Mouse (Mus musculus): ENCODE results near the gene Vmn1r88. TPM values are rescaled to one million over a fixed set of nuclear protein-coding genes. Genes with fewer than 3 reads are reported as not detected.
"Not testable (repeated sequence)": the region's sequence is repeated elsewhere in the genome, so short reads cannot be mapped to it uniquely, and the experiment has no call there.

Vmn1r88 gene
- not detected in 2 replicates for polyA plus RNA-seq (2016; fragmentation: Nextera tagmentation; extraction: Ambion mirVana)

DNA sequence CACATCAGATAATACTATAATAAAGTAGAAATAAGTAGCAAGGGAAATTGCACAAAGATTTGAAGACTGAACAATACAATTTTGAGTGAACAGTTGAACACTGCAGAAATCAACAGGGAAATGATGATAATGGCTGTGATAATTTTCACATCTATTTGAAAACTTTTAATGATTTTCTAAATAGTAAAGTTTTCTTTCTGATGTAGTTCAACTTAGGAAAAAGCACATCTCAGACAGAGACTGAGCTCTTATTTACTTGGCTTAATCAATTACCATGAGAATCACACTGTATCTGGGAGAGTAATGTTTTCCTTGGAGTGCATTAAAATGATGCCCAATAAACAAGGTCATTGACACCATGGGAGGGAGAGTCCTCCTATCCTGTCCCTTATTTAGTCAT, at the start of gene Vmn1r88:
Vmn1r88 (plus strand) TSS at position 301 of the 400 bp plus-strand sequence.
- Histone ChIP-seq H3K36me3 (no peaks in the 10 kb centered on the region), H3K27me3 (replicated peaks) (no peaks in the 10 kb centered on the region), H3K9me3 (replicated peaks) (0 out of 2 replicates have a peak, but pooled peaks cover under 1% of the 10 kb centered on the region), H3K4me1 (replicated peaks) (no peaks in the 10 kb centered on the region), H3K9ac (no peak within 1 kb of the TSS), H3K4me2 (no peak within 1 kb of the TSS), H3K27ac (ENCODE audit: poor library complexity, severe bottlenecking) (no peak within 1 kb of the TSS), H3K4me3 (no peak within 1 kb of the TSS)
- ATAC-seq (ENCODE audit: insufficient number of reproducible peaks, low FRiP score): no peak

GRCm38 (mm10) chr7:13119817-13120216, 39.6 kb upstream of the Vmn1r88 start, which contains the start of gene Vmn1r86:
Gene Vmn1r86 (minus strand): TSS chr7:13119917.
- no peaks in the 10 kb centered on the region for H3K36me3 ChIP-seq
- no peaks in the 10 kb centered on the region for H3K9me3 ChIP-seq (replicated peaks)
- no peak within 1 kb of the TSS for H3K9ac ChIP-seq
- ATAC-seq (ENCODE audit: insufficient number of reproducible peaks, low FRiP score): no peak
- H3K4me1 ChIP-seq (replicated peaks): no peaks in the 10 kb centered on the region
- no peak within 1 kb of the TSS for H3K4me3 ChIP-seq
- no peaks in the 10 kb centered on the region for H3K27me3 ChIP-seq (replicated peaks)
- no peak within 1 kb of the TSS for H3K4me2 ChIP-seq
- H3K27ac ChIP-seq (ENCODE audit: poor library complexity, severe bottlenecking): no peak within 1 kb of the TSS

- ATAC-seq (ENCODE audit: insufficient number of reproducible peaks, low FRiP score): peak; percentile 86
- not testable (repeated sequence) for H3K27ac ChIP-seq (ENCODE audit: poor library complexity, severe bottlenecking); H3K9ac ChIP-seq; H3K9me3 ChIP-seq (replicated peaks); H3K27me3 ChIP-seq (replicated peaks); H3K36me3 ChIP-seq; H3K4me1 ChIP-seq (replicated peaks)
- peak overlapping the region; percentile 63 for H3K4me2 ChIP-seq
- peak overlapping the region; percentile 32 for H3K4me3 ChIP-seq
- WGBS: under 1% methylated on average over 28 of the region's 34 CpGs
Measured at GRCm38 (mm10) chr7:13123554-13124153, 35.7 kb upstream of the Vmn1r88 start.

DNA sequence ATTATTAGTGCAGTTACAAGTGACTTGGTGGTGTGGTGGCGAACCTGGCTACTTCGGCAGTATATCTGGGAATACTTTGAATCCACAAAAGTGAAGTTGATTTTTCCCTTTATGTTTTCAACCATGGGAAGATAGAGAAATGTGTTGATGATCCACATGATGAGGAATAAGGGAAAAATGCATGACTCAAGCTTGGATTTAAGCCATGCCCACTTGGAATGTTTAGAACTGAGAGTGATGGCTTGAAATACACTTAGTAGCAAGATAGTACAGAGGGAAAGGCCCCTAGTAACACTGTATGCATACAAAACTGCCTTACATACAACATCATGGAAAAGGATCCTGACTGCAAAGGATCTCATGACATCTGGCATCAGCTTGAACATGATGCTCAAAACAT, 27.5 kb upstream of the Vmn1r88 start:
- WGBS: 76% methylated on average over 2 of the region's 2 CpGs
- Histone ChIP-seq H3K36me3 (no peaks in the 10 kb centered on the region), H3K4me1 (replicated peaks) (no peaks in the 10 kb centered on the region), H3K27ac (ENCODE audit: poor library complexity, severe bottlenecking) (no peak overlapping the region), H3K9ac (no peak overlapping the region), H3K9me3 (replicated peaks) (no peaks in the 10 kb centered on the region), H3K4me3 (no peak overlapping the region), H3K4me2 (no peak overlapping the region), H3K27me3 (replicated peaks) (no peaks in the 10 kb centered on the region)
- no peak for ATAC-seq (ENCODE audit: insufficient number of reproducible peaks, low FRiP score)

GRCm38 (mm10) chr7:13137340-13137739, 22.0 kb upstream of the Vmn1r88 start:
- Histone ChIP-seq H3K4me2 (no peak overlapping the region), H3K4me1 (replicated peaks) (no peaks in the 10 kb centered on the region), H3K9me3 (replicated peaks) (no peaks in the 10 kb centered on the region), H3K9ac (no peak overlapping the region), H3K27ac (ENCODE audit: poor library complexity, severe bottlenecking) (no peak overlapping the region), H3K4me3 (no peak overlapping the region), H3K27me3 (replicated peaks) (no peaks in the 10 kb centered on the region), H3K36me3 (no peaks in the 10 kb centered on the region)
- no peak for ATAC-seq (ENCODE audit: insufficient number of reproducible peaks, low FRiP score)

DNA sequence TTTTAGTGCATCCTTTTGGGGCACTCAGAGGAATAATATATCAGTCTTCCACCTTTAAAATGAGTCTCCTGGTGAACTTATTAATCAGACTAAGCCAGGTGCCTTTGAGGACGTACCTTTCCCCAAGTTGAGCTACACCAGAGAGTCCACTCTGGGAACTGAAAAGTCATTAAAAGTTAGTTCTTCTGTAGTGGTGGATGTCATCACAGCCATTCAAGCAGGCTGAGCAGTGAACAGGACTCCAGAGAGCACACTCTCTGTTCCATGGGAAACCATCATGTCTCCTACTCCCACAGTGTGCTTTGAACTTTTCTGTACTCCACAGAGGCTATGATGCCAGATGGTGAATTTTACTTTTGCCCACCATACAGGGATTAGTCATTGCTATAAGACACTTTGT, 19.3 kb upstream of the Vmn1r88 start, which contains the start of gene Vmn1r87:
Vmn1r87 (minus strand) TSS at position 101 of the 400 bp plus-strand sequence.
- H3K4me3 ChIP-seq: no peak within 1 kb of the TSS
- H3K9ac ChIP-seq: no peak within 1 kb of the TSS
- no peaks in the 10 kb centered on the region for H3K4me1 ChIP-seq (replicated peaks)
- no peak within 1 kb of the TSS for H3K27ac ChIP-seq (ENCODE audit: poor library complexity, severe bottlenecking)
- H3K4me2 ChIP-seq: no peak within 1 kb of the TSS
- no peak for ATAC-seq (ENCODE audit: insufficient number of reproducible peaks, low FRiP score)
- no peaks in the 10 kb centered on the region for H3K27me3 ChIP-seq (replicated peaks)
- no peaks in the 10 kb centered on the region for H3K9me3 ChIP-seq (replicated peaks)
- H3K36me3 ChIP-seq: no peaks in the 10 kb centered on the region
- WGBS: 70% methylated on average over 1 of the region's 1 CpGs

DNA sequence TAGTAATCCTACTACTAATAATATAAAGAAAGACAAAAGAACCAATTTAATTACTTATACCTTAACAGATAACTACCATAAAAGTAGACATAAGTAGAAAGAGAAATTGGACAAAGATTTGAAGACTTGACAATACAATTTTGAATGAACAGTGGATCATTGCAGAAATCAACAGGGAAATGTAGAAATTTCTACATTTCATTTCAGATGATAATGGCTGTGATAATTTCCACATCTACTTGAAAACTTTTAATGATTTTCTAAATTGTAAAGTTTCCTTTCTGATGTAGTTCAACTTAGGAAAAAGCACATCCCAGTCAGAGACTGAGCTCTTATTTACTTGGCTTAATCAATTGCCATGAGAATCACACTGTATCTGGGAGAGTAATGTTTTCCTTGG, 53.4 kb downstream of the Vmn1r88 start, which contains the start of gene Vmn1r89:
Vmn1r89 (plus strand) TSS at position 301 of the 400 bp plus-strand sequence.
- Histone ChIP-seq H3K4me3 (no peak within 1 kb of the TSS), H3K4me2 (no peak within 1 kb of the TSS), H3K4me1 (replicated peaks) (no peaks in the 10 kb centered on the region), H3K27me3 (replicated peaks) (no peaks in the 10 kb centered on the region), H3K9ac (no peak within 1 kb of the TSS), H3K36me3 (no peaks in the 10 kb centered on the region), H3K27ac (ENCODE audit: poor library complexity, severe bottlenecking) (no peak within 1 kb of the TSS), H3K9me3 (replicated peaks) (no peaks in the 10 kb centered on the region)
- ATAC-seq (ENCODE audit: insufficient number of reproducible peaks, low FRiP score): no peak

Other genes starting within 250 kb of the Vmn1r88 start
- gene Rps5, start 237.3 kb upstream of the Vmn1r88 start, polyA plus RNA-seq (2016; fragmentation: Nextera tagmentation; extraction: Ambion mirVana): 456 and 474 TPM in 2 replicates
- gene Rnf225, start 232.2 kb upstream of the Vmn1r88 start, polyA plus RNA-seq (2016; fragmentation: Nextera tagmentation; extraction: Ambion mirVana): 0.95 and 1.1 TPM in 2 replicates
- 7.8 and 8.0 TPM in 2 replicates for gene Zfp324, start 193.7 kb upstream of the Vmn1r88 start, polyA plus RNA-seq (2016; fragmentation: Nextera tagmentation; extraction: Ambion mirVana)
- gene Zfp446, start 181.7 kb upstream of the Vmn1r88 start, polyA plus RNA-seq (2016; fragmentation: Nextera tagmentation; extraction: Ambion mirVana): 6.4 and 7.2 TPM in 2 replicates
- gene Slc27a5, start 161.4 kb upstream of the Vmn1r88 start, polyA plus RNA-seq (2016; fragmentation: Nextera tagmentation; extraction: Ambion mirVana): 0.22 TPM in 1 of 2 replicates, not detected in the other
- gene Trim28, start 160.5 kb upstream of the Vmn1r88 start, polyA plus RNA-seq (2016; fragmentation: Nextera tagmentation; extraction: Ambion mirVana): 221 and 228 TPM in 2 replicates
- 16.2 and 18.7 TPM in 2 replicates for gene Zbtb45, start 149.5 kb upstream of the Vmn1r88 start, polyA plus RNA-seq (2016; fragmentation: Nextera tagmentation; extraction: Ambion mirVana)
- 127 and 131 TPM in 2 replicates for gene Chmp2a, start 124.8 kb upstream of the Vmn1r88 start, polyA plus RNA-seq (2016; fragmentation: Nextera tagmentation; extraction: Ambion mirVana)
- 160 and 170 TPM in 2 replicates for gene Ube2m, start 121.3 kb upstream of the Vmn1r88 start, polyA plus RNA-seq (2016; fragmentation: Nextera tagmentation; extraction: Ambion mirVana)
- gene Mzf1, start 104.8 kb upstream of the Vmn1r88 start, polyA plus RNA-seq (2016; fragmentation: Nextera tagmentation; extraction: Ambion mirVana): 2.0 and 2.3 TPM in 2 replicates
- gene Vmn1r85, start 64.4 kb upstream of the Vmn1r88 start, polyA plus RNA-seq (2016; fragmentation: Nextera tagmentation; extraction: Ambion mirVana): not detected in 2 replicates
- not detected in 2 replicates for gene Vmn1r86, start 39.7 kb upstream of the Vmn1r88 start, polyA plus RNA-seq (2016; fragmentation: Nextera tagmentation; extraction: Ambion mirVana)
- not detected in 2 replicates for gene Vmn1r87, start 19.4 kb upstream of the Vmn1r88 start, polyA plus RNA-seq (2016; fragmentation: Nextera tagmentation; extraction: Ambion mirVana)
- gene Vmn1r89, start 53.5 kb downstream of the Vmn1r88 start, polyA plus RNA-seq (2016; fragmentation: Nextera tagmentation; extraction: Ambion mirVana): not detected in 2 replicates
- 67.8 and 72.2 TPM in 2 replicates for gene Lig1, start 117.7 kb downstream of the Vmn1r88 start, polyA plus RNA-seq (2016; fragmentation: Nextera tagmentation; extraction: Ambion mirVana)
- 8.3 and 8.5 TPM in 2 replicates for gene Zswim9, start 119.2 kb downstream of the Vmn1r88 start, polyA plus RNA-seq (2016; fragmentation: Nextera tagmentation; extraction: Ambion mirVana)
- gene Pla2g4c, start 165.1 kb downstream of the Vmn1r88 start, polyA plus RNA-seq (2016; fragmentation: Nextera tagmentation; extraction: Ambion mirVana): 0.58 and 0.72 TPM in 2 replicates
- gene Cabp5, start 238.6 kb downstream of the Vmn1r88 start, polyA plus RNA-seq (2016; fragmentation: Nextera tagmentation; extraction: Ambion mirVana): 0.17 TPM in 1 of 2 replicates, not detected in the other